Mouse (Mus musculus) kidney, postnatal 36 days (tissue): ENCODE results near the gene Cox15.
A peak's percentile ranks its signal among the peaks of the same experiment; 100 is the strongest.

ENCODE experiments used
- DNase-seq, 2 experiments: peaks; one replicate each; pipeline ENCODE4 v3.0.0; 2021 to 2022; ENCODE audit warnings: mixed read lengths in 2 of 2

The Cox15 gene

GRCm38 (mm10) chr19:43760504-43760903 is 7.7 kb upstream of the Cox15 start:
- peak; percentile 76 to 93 for DNase-seq

- no peak for DNase-seq
Observed at GRCm38 (mm10) chr19:43754872-43755271, 2.1 kb upstream of the Cox15 start.

- no peak for DNase-seq
Observed at GRCm38 (mm10) chr19:43754237-43754636, 1.4 kb upstream of the Cox15 start.

- DNase-seq = peak; percentile 92 to 96
Observed at GRCm38 (mm10) chr19:43753226-43753835, 531 bp upstream of the Cox15 start.

- DNase-seq = no peak
Observed at GRCm38 (mm10) chr19:43750008-43750407, 2.8 kb downstream of the Cox15 start.

GRCm38 (mm10) chr19:43747877-43748276 is 4.9 kb downstream of the Cox15 start:
- DNase-seq = no peak

- no peak for DNase-seq
Observed at GRCm38 (mm10) chr19:43745740-43746139, 7.1 kb downstream of the Cox15 start.

- no peak for DNase-seq
Observed at GRCm38 (mm10) chr19:43743401-43743800, 9.4 kb downstream of the Cox15 start.

- DNase-seq = no peak
Observed at GRCm38 (mm10) chr19:43738409-43738808, 14.4 kb downstream of the Cox15 start.

- no peak for DNase-seq
Observed at GRCm38 (mm10) chr19:43731157-43731556, 21.6 kb downstream of the Cox15 start.

- DNase-seq = no peak
Observed at GRCm38 (mm10) chr19:43730037-43730428, 22.8 kb downstream of the Cox15 start.

- no peak for DNase-seq
Observed at GRCm38 (mm10) chr19:43729296-43730036, 23.3 kb downstream of the Cox15 start.

GRCm38 (mm10) chr19:43726510-43727146 is 26.2 kb downstream of the Cox15 start:
- peak in 1 of 2 experiments; percentile 59 for DNase-seq

GRCm38 (mm10) chr19:43724821-43725220 is 28.0 kb downstream of the Cox15 start:
- DNase-seq = no peak

GRCm38 (mm10) chr19:43724194-43724593 is 28.6 kb downstream of the Cox15 start:
- DNase-seq = no peak

- DNase-seq = no peak
Observed at GRCm38 (mm10) chr19:43723501-43723900, 29.3 kb downstream of the Cox15 start.

- DNase-seq = no peak
Observed at GRCm38 (mm10) chr19:43722891-43723290, 29.9 kb downstream of the Cox15 start.

- DNase-seq = no peak
Observed at GRCm38 (mm10) chr19:43720061-43720460, 32.7 kb downstream of the Cox15 start.

- DNase-seq = peak; percentile 31 to 40
Observed at GRCm38 (mm10) chr19:43711971-43712370, 40.8 kb downstream of the Cox15 start.

GRCm38 (mm10) chr19:43711159-43711916 is 41.5 kb downstream of the Cox15 start:
- DNase-seq = peak; percentile 29 to 30

- peak; percentile 35 to 53 for DNase-seq
Observed at GRCm38 (mm10) chr19:43709317-43709716, 43.5 kb downstream of the Cox15 start.

- no peak for DNase-seq
Observed at GRCm38 (mm10) chr19:43708206-43708605, 44.6 kb downstream of the Cox15 start.
